Mouse (Mus musculus) c-Kit-positive CD71-negative TER-119-negative erythroid progenitor cells, embryonic 14.5 days (primary cell): ENCODE measurements around the gene Stard9.

Experiments used
- DNase-seq: peaks from one replicate; pipeline ENCODE4 v3.0.0-alpha.2; 2013; ENCODE audit warnings: low read depth

Gene Stard9

DNA sequence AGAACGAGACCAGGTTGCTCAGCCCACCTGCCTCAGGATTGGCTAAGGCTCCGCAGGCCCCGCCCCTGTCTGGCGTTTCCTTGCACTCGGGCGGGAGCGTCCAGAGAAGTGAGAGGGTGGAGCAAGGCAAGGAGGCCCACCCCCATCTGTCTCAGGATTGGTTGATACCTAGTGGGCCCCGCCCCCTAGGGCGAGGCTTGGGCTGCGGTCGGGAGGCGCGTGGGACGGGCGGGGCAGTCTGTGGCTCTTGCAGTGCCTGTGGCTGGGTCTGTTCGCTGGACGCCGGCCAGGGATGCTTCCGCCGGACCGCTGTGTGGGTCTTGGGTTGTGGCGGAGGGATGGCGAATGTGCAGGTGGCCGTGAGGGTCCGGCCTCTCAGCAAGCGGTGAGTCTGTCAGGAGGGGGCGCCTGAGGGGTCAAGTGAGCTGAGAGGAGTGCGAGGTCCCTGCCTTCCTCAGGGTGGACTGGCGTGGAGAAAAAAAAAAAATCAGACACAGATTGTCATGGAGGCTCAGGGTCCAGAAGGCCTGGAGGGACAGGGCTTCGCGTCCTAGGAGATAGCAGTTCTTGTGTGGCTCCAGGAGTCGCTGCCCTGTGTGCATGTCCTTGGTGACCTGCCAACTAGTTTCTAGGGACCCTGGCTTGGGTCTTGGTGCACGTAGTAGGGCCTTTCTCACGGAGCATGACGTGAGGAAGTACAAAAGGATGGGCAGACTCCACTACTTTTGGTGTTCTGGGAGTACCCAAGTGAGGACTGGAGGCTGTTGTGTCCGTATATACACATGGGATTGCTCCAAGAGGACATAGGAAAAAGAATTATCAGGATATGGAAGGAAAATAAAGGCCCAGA lies at the start of gene Stard9:
Gene Stard9, plus strand, starts transcription at position 236 of the 850 bp plus-strand sequence.
- peak; percentile 96 for DNase-seq

DNA sequence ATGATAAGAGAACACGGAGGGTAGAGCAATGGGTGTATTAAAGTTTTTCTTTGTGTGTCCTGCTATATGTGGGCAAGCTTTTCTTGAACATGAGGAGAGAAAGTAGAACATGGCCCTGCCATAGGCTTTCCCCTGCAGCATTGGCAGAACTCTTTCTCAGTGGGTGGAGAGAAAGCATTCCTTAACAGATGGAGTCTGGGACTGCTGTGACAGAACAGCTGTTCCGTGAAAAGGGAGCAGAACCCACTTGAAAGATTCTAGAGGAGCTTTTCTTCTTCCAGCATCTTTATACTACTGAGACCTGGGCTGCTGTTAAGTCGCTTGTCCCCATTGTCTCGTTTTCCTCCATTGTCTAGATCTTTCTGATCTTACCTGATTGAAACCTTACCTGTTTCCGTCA lies 39.2 kb upstream of the Stard9 start:
- DNase-seq = no peak

- no peak for DNase-seq
Measured at GRCm38 (mm10) chr2:120592227-120592626, 36.7 kb upstream of the Stard9 start.

- DNase-seq = no peak
Measured at GRCm38 (mm10) chr2:120597734-120598133, 31.2 kb upstream of the Stard9 start.

DNA sequence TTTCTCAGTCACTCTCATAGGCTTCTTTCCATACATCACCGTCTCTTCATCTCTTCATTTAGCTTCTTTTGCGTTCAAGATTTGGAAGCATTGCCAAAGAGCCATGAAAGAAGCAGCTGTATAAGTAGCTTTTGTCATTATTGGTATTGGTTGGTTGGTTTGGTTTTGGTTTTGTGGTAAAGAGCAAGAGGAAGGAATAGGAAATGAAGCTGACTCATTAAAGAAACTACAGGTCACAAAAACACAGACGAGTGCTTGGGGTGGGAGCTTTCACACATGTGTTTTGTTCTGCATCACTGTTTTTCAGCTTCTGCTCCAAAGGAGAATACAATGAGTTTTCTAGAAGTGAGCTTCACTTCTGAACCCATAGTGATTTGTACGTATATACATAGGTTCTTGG lies 29.4 kb upstream of the Stard9 start:
- no peak for DNase-seq

DNA sequence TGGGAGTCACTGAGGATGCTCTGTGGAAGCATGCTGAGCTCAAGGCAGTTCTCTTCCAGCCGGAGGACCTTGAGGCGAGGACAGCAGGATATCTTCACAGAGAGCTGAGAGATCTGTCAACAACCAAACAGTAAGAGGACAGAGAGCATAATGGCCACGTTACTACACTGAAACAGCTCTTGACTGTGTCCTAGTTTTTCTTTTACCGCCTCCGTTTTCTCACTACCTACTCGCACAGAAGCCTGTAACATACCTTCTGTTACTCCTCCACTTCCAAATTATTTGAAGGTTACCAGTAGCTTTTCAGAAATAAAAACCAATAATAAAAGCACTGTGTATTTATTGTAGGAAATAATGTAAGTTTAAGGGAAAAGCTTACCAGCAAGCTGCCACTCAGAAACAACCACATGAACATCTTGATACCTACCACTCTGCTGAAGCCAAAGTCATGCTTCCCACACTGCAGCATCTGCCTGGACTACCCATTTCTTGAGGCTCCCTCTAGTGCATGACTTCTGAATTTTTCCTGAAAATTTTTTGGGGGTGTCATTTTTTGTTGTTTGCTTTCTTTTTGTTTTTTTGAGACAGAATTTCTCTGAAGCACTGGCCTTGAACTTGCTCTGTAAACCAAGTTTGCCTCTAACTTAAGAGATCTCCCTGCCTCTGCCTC lies 22.8 kb upstream of the Stard9 start:
- DNase-seq = no peak

DNA sequence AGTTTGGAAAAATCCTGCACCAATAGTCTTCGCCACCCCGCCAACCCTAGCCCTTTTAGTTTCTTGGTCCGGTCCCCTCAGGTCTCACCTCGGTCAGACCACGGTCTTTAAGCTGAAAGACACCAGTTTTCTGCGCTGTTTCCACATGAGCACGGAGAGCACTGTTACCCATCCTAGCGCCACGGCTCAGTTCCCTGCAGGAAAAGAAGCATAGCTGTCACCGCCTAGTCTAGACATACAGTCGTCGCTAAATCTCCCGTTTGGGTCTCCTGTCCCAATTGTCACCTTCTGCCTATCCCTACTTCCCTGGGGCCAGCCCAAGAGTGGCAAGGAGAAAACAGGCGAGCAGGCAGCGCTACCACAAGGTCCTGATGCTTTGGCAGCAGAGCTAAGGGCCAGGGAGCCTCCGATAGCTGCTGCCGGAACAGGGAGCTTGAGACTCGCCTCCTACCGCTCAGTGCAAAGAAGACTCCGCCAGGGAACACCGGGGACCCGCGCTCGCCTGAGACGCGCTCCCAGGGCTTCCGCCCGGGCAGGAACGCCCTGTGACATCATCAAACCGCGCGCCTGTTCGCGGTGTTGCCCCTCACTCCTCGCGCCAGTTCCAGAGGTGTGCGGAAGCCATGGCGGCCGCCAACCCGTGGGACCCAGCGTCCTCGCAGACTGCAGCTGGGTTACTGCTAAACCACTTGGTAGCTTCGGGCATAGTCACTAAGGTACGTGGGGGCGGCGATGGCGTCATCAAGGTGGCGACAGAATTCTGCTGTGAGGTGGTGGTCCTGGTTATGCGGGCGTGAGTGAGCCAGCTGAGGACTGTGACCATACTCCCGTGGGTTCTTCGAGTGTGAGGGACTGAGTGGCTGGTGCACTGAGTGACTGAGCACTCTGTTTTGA lies 19.8 kb upstream of the Stard9 start, which contains the start of the genes Haus2 and Lrrc57:
Gene Haus2, plus strand, starts transcription at position 554 of the 894 bp plus-strand sequence.
Gene Lrrc57, minus strand, starts transcription at position 691 of the 894 bp plus-strand sequence.
- DNase-seq = peak; percentile 85

DNA sequence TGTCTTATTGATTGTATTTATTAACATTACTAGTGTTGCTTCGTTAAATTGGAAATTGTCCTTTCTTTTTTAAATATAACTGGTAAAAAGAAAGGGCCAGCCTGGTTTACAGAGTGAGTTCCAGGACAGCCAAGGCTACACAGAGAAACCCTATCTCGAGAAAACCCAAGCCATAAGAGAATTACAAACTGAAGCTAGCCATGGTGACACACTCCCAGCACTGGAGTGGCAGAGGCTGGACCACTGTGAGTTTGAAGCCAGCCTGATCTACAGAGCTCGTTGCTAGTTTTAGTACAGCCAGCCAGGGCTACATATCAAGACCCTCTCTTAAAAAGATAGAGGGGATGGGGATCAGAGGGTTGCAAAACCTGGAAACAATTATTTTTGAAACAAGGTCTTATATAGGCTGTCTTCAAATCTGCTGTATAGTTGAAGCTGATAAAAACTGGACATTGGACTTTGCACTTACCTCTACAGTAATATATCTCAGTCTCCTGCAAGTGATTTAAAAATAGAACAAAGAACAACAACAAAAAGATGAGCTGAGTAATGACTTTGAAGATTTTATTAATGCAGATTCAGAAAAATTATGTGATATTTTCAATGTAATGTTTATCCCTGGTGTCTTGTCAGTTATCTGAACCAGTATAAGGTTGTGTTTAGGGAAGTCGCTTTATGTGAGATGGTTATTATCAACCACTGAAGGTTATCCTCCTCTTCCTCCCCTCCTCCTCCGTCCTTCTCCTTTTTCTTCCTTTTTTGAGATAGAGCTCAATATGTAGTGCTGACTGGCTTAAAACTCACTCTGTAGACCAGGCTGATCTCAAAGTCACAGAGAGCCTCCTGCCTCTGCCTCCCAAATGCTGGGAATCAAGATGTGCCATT lies 12.4 kb upstream of the Stard9 start:
- DNase-seq = no peak

DNA sequence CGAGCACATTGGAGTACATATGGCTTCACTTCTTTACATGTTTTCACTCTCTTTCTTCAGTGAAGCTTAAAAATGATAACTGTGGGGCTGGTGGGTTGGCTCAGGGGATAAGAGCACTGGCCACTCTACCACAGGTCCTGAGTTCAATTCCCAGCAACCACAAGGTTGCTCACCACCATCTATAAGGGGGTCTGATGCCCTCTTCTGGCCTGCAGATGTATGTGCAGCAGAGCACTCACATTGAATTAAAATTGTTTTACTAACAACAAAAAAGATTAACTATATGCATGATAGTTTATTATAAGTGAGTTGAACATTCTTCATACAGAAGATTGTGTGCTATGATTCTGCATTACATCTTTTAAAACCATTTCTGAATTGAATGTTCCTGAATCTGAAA lies 9.4 kb upstream of the Stard9 start:
- no peak for DNase-seq

DNA sequence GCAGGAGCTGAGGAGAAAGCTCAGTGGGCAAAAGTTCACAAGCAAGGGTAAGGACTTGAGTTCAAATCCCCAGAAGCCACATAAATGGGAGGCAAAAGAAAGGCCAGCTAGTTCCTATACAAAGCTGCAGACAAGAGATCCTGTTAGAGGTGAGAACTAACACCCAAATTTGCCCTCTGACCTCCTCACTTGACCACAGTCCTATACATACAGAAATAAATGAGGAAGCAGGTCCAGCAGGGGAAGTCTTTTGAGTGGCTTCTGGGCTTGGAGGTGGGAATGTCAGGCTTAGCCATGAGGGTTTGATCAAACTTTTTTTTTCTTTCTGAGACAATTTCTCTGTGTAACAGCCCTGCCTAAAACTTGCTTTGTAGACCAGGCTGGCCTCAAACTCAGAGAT lies 6.0 kb upstream of the Stard9 start:
- no peak for DNase-seq

DNA sequence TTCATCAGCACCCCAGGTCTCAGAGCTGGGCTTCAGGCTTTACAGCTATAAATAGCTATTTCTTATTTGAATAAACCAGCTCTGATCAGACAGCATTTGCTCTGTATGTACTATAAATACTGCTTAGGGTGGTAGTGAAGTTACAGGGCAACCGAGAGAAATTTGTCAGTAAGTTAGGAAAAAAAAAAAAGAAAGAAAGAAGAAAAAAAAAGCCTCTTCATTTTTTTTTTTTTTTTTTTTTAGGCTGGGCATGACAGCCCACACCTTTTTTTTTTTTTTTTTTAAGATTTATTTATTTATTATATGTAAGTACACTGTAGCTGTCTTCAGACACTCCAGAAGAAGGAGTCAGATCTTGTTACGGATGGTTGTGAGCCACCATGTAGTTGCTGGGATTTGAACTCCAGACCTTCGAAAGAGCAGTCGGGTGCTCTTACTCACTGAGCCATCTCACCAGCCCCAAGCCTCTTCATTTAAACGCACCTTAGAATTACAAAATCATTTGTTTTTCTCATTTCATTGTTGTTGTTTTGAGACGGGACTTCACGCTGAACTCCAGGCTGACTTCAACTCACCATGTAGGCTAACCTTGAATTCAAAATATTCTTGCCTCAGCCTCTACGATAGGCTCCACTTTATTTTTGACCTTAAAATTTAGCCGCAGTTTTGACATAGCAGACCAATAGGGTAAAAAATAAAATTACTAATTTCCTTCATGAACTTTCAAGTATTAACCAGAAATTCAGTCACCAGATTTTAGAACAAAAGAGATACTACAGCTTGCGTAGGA lies 650 bp upstream of the Stard9 start:
- no peak for DNase-seq

GRCm38 (mm10) chr2:120630246-120630645 lies 1.3 kb downstream of the Stard9 start:
- no peak for DNase-seq

DNA sequence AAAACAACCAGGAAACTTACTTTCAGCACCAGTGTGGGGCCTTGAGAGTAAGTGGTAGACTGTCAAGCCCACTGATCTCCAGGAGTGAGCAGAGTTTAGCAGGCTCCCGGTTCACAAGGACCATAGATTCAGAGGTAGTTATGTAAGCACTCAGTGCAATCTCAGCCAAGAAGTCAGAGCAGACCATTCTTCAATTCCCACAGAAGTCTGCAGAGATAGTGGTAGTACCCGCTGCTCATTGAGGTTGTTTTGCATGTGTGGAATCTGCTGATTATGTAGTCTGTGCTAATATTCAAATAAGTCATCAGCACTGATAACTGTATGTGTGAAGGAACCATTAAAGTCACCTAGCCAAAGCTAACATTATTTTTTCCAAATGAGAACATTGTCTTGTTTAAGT lies 1.7 kb downstream of the Stard9 start:
- no peak for DNase-seq

DNA sequence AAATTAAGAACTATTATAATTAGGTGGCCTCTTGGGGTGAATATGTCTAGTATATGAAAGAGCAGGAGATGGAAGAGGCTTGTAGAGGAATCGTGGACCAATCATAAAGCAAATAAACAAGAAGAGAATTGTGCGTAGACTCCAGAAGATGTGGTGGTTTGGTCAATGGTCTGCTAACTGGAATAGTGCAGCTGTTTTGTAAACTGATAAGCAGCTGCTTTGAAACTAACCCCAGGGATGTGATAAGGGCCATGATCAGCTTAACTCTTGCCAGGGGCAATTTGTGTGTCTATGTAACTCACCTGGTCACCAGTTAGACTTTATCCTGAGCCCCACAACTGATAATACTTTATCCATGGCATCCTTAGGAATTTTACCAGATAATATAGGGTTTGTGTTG lies 2.6 kb downstream of the Stard9 start:
- no peak for DNase-seq

DNA sequence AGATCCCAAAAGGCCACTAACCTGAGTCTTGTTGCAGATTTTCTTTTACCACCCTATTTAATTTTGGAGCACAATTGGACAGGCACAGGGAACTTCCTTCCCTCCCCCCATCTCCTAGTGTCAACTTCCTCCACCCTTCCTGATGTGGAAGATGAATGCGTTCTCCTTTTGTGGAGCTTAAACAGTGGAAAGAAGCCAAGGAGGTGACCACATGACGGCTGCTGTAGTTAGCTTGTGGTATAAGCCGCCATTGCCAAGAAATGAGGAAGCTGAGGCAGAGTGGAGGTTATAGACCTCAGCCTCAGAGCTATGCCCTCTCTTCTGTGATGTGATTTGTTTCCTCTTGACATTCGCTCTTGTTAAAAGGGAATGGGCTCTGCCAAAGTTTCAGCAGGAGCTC lies 3.0 kb downstream of the Stard9 start:
- DNase-seq = peak; percentile 38

DNA sequence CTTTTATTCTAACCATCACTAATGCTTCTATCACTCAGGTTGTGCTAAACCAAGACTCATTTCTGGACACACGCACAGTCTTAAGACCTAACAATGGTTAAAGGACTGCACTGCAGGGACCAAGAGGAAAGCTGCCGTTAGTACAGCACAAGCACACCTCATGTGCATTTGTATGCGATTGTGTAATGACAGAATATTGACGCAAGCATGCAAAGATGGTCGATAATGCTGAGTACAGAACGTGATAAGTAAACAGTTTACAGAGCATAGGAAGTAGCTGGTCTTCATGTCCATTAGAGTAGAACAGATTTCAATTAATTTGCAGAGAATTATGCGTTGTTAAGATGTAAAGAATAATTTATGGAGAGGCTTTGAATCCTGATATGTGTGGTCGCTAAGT lies 11.9 kb downstream of the Stard9 start:
- no peak for DNase-seq

GRCm38 (mm10) chr2:120643836-120644235 lies 14.9 kb downstream of the Stard9 start:
- DNase-seq = no peak

- DNase-seq = no peak
Measured at GRCm38 (mm10) chr2:120646777-120647176, 17.9 kb downstream of the Stard9 start.

DNA sequence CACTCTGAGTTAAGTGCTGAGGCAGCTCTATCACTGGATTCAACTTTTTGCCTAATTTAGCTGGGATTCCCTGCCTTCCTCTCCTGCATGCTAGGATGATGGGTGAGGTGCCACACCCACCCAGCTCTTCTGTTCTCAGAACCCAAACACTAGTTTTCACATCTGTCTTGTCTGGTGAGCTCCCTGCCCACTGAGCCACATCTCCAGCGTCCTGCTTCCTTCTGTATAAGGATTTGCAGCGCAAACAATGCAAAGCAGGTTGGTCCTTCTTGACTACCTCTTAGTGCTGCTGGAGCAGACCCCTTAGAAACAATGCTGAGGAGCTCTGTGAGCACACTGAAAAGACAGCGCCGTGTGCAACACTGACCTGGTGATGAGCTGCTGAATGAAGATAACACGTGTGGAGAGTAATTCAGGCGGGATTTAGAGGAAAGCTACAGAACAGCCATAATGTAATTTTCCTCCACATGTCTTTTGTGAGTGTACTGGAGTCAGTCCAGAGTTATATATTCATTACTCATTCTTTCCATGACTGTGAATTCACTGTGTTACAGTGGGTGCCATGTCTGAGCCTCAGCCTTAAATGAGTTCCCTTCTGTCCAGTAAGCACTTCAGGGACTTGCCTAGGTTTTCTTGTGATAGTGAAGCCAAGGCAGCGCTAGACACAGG lies 23.5 kb downstream of the Stard9 start:
- no peak for DNase-seq

DNA sequence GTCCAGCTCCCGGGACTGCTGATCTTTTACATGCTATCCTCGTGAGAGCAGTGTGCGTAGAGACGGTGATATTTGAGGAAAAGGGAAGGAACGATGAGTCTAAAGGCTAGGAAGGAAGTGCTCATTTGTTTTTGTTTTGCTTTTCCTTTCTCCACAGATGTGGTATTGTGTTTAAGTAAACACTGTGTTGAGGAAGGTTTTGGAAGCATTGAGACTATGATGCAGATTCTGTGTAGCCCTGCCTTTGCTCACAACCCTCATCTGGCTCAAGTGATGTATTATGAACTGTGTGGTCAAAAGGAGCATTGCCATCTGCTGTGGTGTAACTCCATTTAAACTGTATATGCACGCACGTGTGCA lies 24.0 kb downstream of the Stard9 start:
- no peak for DNase-seq
